Mouse (Mus musculus): ENCODE data around the gene 4632433K11Rik.

DNA sequence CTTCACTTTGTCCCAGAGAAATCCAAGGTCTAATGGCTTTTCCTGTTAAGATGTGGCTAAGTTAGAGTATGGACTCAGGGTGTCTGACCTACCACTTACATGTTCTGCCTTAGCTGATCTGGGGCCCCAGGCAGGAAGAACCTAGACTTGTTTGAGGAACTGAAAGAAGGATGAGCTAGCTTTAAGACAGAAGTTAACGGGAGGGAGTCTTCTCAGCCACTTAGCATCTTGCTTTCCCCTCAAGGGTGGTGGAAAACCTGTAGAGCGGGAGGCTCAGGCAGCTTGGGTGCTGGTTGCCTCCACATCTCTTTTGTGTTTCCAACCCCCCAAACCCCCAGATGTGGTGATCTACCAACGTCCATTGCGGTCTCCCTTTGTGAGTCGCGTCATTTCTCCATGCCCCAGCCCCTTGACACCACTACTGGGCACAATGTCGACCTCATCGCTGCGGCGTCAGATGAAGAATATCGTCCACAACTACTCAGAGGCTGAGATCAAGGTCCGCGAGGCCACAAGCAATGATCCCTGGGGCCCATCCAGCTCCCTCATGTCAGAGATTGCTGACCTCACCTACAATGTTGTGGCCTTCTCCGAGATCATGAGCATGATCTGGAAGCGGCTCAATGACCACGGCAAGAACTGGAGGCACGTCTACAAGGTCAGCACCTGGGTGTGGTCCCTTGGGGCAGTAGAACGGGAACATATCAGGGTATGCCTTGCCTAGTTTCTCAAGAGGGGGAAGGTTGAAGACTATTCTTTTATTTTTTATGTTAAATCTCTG is 49.6 kb downstream of the 4632433K11Rik start:
- 0 out of 2 replicates have a peak, but pooled peaks have one; percentile 16 for TF ChIP-seq POLR2A (IDR thresholded peaks at IDR 0.05; ENCODE audit: control insufficient read depth, extremely low read depth, insufficient read depth, low read length, poor library complexity)
- no peak for TF ChIP-seq CTCF (IDR thresholded peaks at IDR 0.05; ENCODE audit: borderline replicate concordance, control insufficient read depth, extremely low read depth, insufficient read depth, low read length, poor library complexity)

All from thymus, adult 2 months (tissue).